Mouse (Mus musculus) limb, embryonic 12.5 days (tissue): ENCODE measurements at regions not wholly inside any gene's neighbourhood (a gene's known extent, or its start where the extent isn't known, plus 50 kb on each side); places are given as distances from the start of the nearest gene placed in this dataset.
A peak's percentile ranks its signal among the peaks of the same experiment; 100 is the strongest.

ENCODE experiments used
- ATAC-seq: fragments of 200-750 bp; cut with Nextera tagmentation; 2 replicates; pipeline ENCODE4 v1.8.0; 2017; ENCODE audit warnings: low read depth, moderate TSS enrichment; ENCODE audit not compliant: insufficient number of reproducible peaks, insufficient read depth, low FRiP score, low TSS enrichment
- H3K27ac ChIP-seq: fragments of 300-500 bp; sonication (generic); 2 replicates; pipeline ENCODE4 v1.5.1; 2016; ENCODE audit warnings: mild to moderate bottlenecking, moderate library complexity
- H3K27me3 ChIP-seq: fragments of 300-500 bp; sonication (generic); 2 replicates; pipeline ENCODE4 v1.6.1; 2016; ENCODE audit warnings: mild to moderate bottlenecking, moderate library complexity
- H3K36me3 ChIP-seq: fragments of 300-500 bp; sonication (generic); 2 replicates; pipeline ENCODE4 v1.6.1; 2016; ENCODE audit warnings: mild to moderate bottlenecking, moderate library complexity
- H3K4me1 ChIP-seq: fragments of 300-500 bp; sonication (generic); replicated peaks from 2 replicates; pipeline ENCODE4 v1.6.1; 2016
- H3K4me2 ChIP-seq: fragments of 300-500 bp; sonication (generic); 2 replicates; pipeline ENCODE4 v1.6.1; 2016; ENCODE audit warnings: mild to moderate bottlenecking, moderate library complexity
- H3K4me3 ChIP-seq: fragments of 300-500 bp; sonication (generic); replicated peaks from 2 replicates; pipeline ENCODE4 v1.5.1; 2016; ENCODE audit warnings: mild to moderate bottlenecking
- H3K9ac ChIP-seq: fragments of 300-500 bp; sonication (generic); replicated peaks from 2 replicates; pipeline ENCODE4 v1.6.1; 2016; ENCODE audit warnings: mild to moderate bottlenecking, moderate library complexity
- H3K9me3 ChIP-seq: fragments of 300-500 bp; sonication (generic); 2 replicates; pipeline ENCODE4 v1.6.1; 2016; ENCODE audit warnings: mild to moderate bottlenecking, moderate library complexity
- WGBS: fragments of 180-500 bp; shearing (Covaris S2); methylation state at CpG from one replicate; pipeline ENCODE4 v1.1.7; 2016; 5-methylcytosine and 5-hydroxymethylcytosine counted together

DNA sequence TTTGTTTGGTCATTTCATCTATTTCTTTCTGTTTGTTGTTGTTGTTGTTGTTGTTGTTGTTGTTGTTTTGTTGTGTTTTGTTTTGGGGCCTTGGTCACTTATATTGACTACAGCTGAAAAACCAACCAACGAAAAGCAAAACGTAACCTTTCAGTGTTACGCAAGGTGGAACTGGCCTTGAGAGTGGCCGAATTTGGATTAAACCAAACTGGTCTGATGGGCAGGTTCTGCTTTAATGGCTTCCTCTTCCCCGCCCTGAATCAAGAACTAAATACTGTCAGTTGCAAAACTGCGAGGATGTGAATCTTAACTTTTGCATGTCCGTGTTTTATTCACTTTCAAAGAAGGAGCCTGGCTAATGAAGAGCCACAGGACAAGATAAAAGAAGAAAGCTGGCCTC, 480.2 kb downstream of the Ofcc1 start:
- WGBS = 90% methylated on average over 7 of the region's 7 CpGs
- no peak overlapping the region for H3K9ac ChIP-seq
- H3K36me3 ChIP-seq = no peaks in the 10 kb centered on the region
- H3K4me3 ChIP-seq = no peak overlapping the region
- no peaks in the 10 kb centered on the region for H3K27me3 ChIP-seq
- H3K4me2 ChIP-seq = no peak overlapping the region
- no peak for ATAC-seq
- H3K4me1 ChIP-seq = no peaks in the 10 kb centered on the region
- no peaks in the 10 kb centered on the region for H3K9me3 ChIP-seq
- H3K27ac ChIP-seq = no peak overlapping the region

DNA sequence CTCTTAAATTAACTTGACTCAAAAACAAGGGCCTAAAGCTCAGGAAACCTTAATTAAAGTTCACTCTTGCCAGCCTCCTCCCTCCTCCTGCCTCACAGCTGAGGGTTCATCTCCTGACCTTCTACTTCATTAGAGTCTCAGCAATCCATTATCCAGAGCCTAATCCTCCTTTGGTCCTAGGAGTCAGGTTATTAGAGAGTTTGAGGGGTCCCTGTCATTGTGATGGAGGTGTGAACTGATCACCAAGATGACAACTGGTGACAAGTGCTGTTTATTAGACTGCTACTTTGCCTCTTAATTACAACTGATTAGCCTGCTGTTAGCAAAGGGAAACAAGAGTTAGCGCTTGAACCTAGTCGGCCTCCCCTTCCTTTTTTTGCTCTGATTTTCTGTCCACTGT, 481.1 kb downstream of the Ofcc1 start:
- no peaks in the 10 kb centered on the region for H3K27me3 ChIP-seq
- H3K4me3 ChIP-seq = no peak overlapping the region
- no peaks in the 10 kb centered on the region for H3K4me1 ChIP-seq
- ATAC-seq = no peak
- no peak overlapping the region for H3K9ac ChIP-seq
- H3K36me3 ChIP-seq = no peaks in the 10 kb centered on the region
- no peak overlapping the region for H3K4me2 ChIP-seq
- 29% methylated on average over 2 of the region's 2 CpGs for WGBS
- no peak overlapping the region for H3K27ac ChIP-seq
- no peaks in the 10 kb centered on the region for H3K9me3 ChIP-seq

DNA sequence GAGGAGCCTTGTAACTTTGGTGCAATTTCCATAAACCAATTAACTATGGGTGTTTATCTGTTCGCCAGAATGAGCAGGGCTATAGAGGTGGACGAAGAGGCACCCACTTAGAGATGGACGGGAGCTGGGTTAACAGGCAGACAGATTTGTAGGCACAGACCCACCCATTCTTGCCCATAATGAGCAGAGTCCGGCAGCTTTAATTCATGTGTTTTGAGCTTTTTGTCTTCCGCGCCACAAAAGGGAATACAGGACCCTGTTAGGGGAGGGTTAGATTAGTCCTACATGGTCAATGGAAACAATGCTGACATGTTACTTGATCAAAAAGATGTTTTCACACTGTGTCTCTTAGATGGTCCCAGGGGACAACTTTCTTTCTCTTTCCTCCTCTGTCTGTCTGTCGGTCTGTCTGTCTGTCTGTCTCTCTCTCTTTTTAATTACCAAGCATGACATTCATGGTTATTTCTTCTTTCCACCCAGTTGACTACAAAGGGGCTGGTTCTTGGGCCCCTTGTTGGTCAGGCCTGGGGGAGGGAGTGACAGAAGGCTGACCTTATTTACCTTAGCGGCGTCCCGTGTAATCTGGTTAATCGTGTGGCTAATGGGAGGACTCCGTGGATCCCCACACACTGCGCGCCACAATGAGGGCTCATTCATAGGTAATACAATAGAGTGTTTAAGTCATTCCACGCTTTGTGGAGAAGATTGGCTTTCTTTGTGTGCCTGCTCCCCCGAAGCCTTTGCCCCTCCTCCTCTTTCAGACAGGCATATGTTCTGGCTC, 483.7 kb downstream of the Ofcc1 start:
- WGBS = 77% methylated on average over 16 of the region's 16 CpGs
- H3K4me3 ChIP-seq = no peak overlapping the region

DNA sequence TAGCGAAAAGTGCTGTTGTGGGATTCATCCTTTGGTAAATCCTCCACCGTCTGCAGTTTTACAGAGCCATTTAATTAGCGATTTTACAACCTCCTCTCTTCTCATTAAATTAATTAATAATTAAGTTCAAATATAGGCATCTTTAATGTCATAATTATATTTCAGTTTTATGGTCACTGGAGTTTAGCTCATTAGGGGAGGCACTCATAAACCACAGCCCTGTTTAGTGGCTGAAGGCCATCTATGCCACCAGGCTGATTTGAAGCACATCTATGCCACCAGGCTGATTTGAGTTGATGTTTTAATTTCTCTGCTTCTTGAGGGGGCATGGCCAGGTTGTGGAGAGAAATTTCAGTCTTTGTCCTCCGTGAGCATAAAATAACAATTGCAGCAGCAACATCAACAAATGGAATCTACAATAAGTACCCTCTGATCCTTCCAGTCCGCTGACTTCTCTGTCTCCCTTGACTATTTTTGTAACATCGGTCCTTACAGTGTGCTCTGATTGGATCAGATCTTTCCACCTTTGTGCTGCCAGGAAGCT, 508.9 kb downstream of the Ofcc1 start:
- no peak overlapping the region for H3K27ac ChIP-seq
- no peak for ATAC-seq
- no peaks in the 10 kb centered on the region for H3K27me3 ChIP-seq
- no peaks in the 10 kb centered on the region for H3K36me3 ChIP-seq
- 0 out of 2 replicates have a peak, but pooled peaks cover 4% of the 10 kb centered on the region for H3K4me1 ChIP-seq
- WGBS = 59% methylated on average over 6 of the region's 6 CpGs
- H3K4me2 ChIP-seq = no peak overlapping the region
- H3K4me3 ChIP-seq = no peak overlapping the region
- no peaks in the 10 kb centered on the region for H3K9me3 ChIP-seq
- no peak overlapping the region for H3K9ac ChIP-seq

More for the DNA sequence above, 483.7 kb downstream of the Ofcc1 start:
- Histone ChIP-seq H3K9ac (no peak overlapping the region), H3K9me3 (no peaks in the 10 kb centered on the region), H3K27ac (no peak overlapping the region), H3K36me3 (no peaks in the 10 kb centered on the region), H3K27me3 (no peaks in the 10 kb centered on the region), H3K4me1 (no peaks in the 10 kb centered on the region), H3K4me2 (no peak overlapping the region)
- ATAC-seq = no peak

DNA sequence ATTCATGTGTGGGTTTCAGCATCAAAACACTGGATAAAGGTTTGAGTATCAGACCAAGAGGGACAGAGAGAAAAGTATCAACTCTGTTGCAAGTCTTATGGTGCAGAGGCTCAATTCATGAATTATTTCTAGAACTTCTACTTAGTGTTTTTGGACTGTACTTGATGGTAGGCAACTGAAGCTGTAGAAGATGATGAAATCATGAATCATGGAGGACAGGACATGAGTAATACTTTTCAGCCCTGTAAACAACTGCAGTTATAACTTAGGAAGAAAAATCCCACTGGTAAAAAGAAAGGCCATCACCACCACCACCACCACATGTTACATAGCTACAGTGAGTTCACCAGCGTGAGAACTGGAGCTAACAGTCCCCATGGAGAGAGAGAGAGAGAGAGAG, 511.9 kb downstream of the Ofcc1 start:
- H3K27me3 ChIP-seq = no peaks in the 10 kb centered on the region
- no peak overlapping the region for H3K9ac ChIP-seq
- ATAC-seq = no peak
- H3K4me2 ChIP-seq = no peak overlapping the region
- WGBS = 86% methylated on average over 1 of the region's 1 CpGs
- H3K9me3 ChIP-seq = no peaks in the 10 kb centered on the region
- no peak overlapping the region for H3K4me3 ChIP-seq
- H3K27ac ChIP-seq = no peak overlapping the region
- 0 out of 2 replicates have a peak, but pooled peaks cover 4% of the 10 kb centered on the region for H3K4me1 ChIP-seq
- H3K36me3 ChIP-seq = no peaks in the 10 kb centered on the region

DNA sequence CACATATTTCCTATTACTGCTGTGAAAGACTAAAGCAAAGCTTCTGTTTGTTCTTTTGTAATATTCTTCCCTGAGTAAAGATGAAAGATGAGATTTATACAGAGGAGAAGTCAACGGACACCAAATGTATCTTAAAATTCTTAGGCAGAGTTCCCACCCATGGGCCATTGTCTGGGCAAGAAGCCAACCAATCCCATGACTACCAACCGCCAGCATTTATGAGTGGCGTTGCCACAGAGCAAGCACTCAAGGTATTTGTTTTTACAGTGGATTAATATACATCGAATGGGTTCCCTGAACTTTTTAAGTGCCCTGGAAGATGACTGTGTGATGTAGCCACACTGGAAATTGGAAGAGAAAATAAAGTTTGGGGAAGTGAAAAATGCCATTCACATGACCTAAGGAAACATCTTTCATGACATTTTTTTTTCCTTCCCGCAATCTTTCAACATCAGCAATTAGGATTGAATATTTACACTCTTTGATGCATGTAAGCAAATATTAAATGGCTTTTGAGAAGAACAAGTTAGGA, 525.1 kb downstream of the Ofcc1 start:
- ATAC-seq = no peak
- H3K36me3 ChIP-seq = no peaks in the 10 kb centered on the region
- no peak overlapping the region for H3K27ac ChIP-seq
- no peak overlapping the region for H3K4me2 ChIP-seq
- 79% methylated on average over 5 of the region's 5 CpGs for WGBS
- no peak overlapping the region for H3K9ac ChIP-seq
- no peaks in the 10 kb centered on the region for H3K4me1 ChIP-seq
- H3K9me3 ChIP-seq = no peaks in the 10 kb centered on the region
- no peak overlapping the region for H3K4me3 ChIP-seq
- no peaks in the 10 kb centered on the region for H3K27me3 ChIP-seq

DNA sequence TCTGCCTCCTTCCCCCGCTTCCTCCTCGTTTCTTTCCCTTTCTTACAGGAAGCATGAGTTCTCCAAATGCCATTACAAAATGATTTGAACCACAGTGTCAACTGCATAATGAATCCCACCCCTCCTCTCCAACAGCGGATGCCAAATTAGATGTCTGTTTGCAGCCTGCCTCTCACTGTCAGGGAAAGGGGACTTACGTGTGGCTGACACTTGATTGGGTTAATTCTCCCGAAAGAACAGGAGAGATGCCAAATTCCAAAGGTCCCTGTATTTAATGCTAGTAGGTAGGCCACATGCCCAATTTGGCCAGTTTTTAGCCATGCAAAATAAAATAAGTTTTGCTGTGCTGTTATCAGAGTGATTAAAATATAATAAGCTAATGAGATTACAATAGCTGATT, 525.9 kb downstream of the Ofcc1 start:
- H3K4me1 ChIP-seq = no peaks in the 10 kb centered on the region
- no peak for ATAC-seq
- no peaks in the 10 kb centered on the region for H3K9me3 ChIP-seq
- H3K36me3 ChIP-seq = no peaks in the 10 kb centered on the region
- 38% methylated on average over 5 of the region's 5 CpGs for WGBS
- H3K9ac ChIP-seq = no peak overlapping the region
- no peak overlapping the region for H3K27ac ChIP-seq
- no peak overlapping the region for H3K4me2 ChIP-seq
- no peak overlapping the region for H3K4me3 ChIP-seq
- no peaks in the 10 kb centered on the region for H3K27me3 ChIP-seq

DNA sequence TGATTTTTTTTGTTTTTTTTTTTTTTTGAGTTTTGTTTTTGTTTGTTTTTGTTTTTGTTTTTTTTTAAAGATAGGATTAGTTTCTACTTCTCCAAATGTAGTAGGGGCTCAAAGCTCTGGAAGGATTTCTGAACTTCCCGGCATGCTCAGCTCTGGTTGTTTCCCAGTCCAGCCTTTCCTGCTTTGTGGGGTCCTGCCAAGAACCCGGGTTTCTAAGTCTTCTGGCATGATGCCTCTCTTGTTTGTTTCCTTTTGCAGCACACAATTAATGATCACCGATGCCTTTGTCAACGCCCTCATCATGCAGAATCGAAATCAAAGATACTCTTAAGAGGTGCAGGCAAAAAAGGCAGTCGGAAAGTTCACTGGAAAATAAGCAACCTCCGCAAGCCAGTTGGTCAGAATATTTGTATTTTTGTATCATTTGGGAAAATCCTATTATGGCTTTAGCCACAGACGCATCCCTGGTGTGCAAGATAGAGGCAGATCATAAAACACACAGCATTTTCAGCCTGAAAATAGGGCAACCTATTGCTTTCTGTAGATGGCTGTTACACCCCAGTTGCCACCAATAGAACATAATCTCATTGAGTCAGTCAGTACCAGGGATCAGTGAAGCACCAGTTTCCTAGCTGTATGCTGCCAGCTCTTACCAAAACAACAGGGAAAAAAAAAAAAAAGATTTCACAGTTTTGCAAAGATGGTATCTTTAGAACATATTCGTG, 526.6 kb downstream of the Ofcc1 start:
- Histone ChIP-seq H3K4me1 (no peaks in the 10 kb centered on the region), H3K27me3 (no peaks in the 10 kb centered on the region), H3K4me3 (no peak overlapping the region), H3K4me2 (no peak overlapping the region), H3K9me3 (no peaks in the 10 kb centered on the region), H3K9ac (no peak overlapping the region), H3K27ac (no peak overlapping the region), H3K36me3 (no peaks in the 10 kb centered on the region)
- 83% methylated on average over 9 of the region's 9 CpGs for WGBS
- ATAC-seq = no peak

DNA sequence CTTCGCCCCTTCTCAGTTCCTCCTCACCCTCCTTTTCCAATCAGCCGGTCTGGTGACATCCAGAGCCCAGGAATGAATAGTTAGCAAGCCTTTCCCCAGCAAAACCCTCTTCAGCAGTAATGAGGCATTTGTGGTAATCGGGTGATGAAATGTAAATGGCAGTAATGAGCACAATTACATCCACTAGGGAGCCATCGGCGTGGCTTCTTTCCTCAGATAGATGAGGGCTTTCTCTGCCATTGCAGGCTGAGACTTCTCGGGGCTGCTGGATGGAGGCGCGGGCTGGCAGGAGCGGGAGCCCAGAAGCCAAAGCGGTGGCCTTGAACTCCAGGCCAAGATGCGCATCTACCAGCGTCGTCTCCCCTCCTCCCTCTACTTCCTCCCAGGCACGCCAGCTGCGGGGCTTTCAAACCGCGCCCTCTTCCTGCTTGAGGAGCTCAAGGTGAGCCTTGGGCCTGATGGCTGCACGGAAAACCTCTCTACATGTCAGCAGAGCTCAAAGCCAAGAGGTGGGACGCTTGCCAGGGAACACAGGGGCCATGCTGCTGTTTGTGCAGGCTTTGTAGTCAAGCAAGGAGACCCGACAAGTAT, 537.2 kb downstream of the Ofcc1 start:
- H3K27ac ChIP-seq = no peak overlapping the region
- no peak for ATAC-seq
- H3K27me3 ChIP-seq = peaks cover 9% of the 10 kb centered on the region; the same call in 1 of the 2 replicates
- peak overlapping the region; percentile 72 for H3K4me2 ChIP-seq
- WGBS = 3% methylated on average over 20 of the region's 20 CpGs
- H3K9ac ChIP-seq = peak overlapping the region; percentile 52
- H3K36me3 ChIP-seq = no peaks in the 10 kb centered on the region
- peaks cover 9% of the 10 kb centered on the region for H3K4me1 ChIP-seq
- H3K9me3 ChIP-seq = no peaks in the 10 kb centered on the region
- peak overlapping the region; percentile 39 for H3K4me3 ChIP-seq

DNA sequence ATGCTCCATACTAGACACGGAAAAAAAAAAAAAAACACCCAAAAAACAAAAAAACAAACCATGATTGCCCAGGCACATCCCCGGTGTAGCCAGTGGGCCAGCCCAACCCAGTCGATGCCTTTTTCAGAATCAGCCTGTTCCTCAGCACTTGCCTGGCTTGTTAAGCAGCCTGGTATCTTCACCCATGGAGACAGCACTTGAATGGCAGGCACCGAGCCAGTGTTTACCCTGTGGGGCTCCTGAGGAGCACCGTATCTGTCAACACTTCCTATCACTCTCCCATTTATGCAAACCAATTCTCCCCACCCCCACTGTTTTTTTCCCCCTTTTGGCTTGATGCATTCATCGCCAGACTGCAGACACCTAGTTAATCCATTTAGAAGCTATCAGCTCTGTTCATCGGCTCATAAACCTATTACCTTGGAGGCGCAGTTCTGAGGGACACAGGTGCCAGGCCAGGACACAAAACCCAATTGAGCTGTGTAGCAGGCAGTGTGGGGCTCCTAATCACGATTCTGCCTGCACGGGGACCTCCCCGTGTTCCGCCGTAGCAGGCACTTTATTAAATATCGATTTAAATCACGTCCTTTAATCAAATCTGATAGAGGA, 537.8 kb downstream of the Ofcc1 start:
- no peak for ATAC-seq
- Histone ChIP-seq H3K36me3 (no peaks in the 10 kb centered on the region), H3K4me3 (peak overlapping the region; percentile 39), H3K4me1 (peaks cover 9% of the 10 kb centered on the region), H3K9me3 (no peaks in the 10 kb centered on the region), H3K9ac (no peak overlapping the region), H3K4me2 (peak overlapping the region; percentile 72), H3K27ac (no peak overlapping the region), H3K27me3 (peaks cover 13% of the 10 kb centered on the region; the same call in 1 of the 2 replicates)
- 16% methylated on average over 15 of the region's 15 CpGs for WGBS

DNA sequence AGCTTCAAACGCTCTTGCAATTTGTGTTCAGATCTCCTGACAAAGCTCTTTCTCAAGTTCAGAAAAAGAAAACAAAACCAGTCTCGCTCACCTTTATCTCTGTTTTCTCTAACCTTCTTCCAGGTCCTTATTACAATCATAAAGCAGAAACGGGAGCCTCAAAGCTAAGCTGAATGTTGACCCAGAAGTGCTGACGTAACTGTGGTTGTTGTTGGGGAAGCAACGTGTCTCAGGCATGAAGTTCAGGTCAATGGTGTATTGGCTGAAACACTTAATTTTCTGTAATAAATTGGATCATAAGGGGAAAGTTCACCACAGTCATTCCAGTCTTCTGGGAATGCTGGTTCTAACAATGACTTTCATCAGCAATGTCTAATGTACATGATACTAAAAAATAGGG, 586.7 kb downstream of the Ofcc1 start:
- Histone ChIP-seq H3K4me2 (no peak overlapping the region), H3K36me3 (no peaks in the 10 kb centered on the region), H3K27ac (no peak overlapping the region), H3K27me3 (no peaks in the 10 kb centered on the region), H3K4me1 (no peaks in the 10 kb centered on the region), H3K9ac (no peak overlapping the region), H3K9me3 (no peaks in the 10 kb centered on the region), H3K4me3 (no peak overlapping the region)
- WGBS = 76% methylated on average over 5 of the region's 5 CpGs
- ATAC-seq = no peak
